Mouse (Mus musculus) heart, embryonic 16.5 days (tissue): ENCODE measurements around the gene Naf1. TPM values are rescaled to one million over a fixed set of nuclear protein-coding genes. Genes with fewer than 3 reads are reported as not detected.

ENCODE experiments used
- ATAC-seq: fragments of 200-750 bp; cut with Nextera tagmentation; replicated peaks from 2 replicates; pipeline ENCODE4 v1.8.0; 2017; ENCODE audit warnings: moderate number of reproducible peaks; ENCODE audit not compliant: insufficient read depth, low FRiP score; ENCODE audit errors: extremely low read depth
- H3K27ac ChIP-seq: fragments of 300-500 bp; sonication (generic); 2 replicates; pipeline ENCODE4 v1.5.1; 2014; ENCODE audit warnings: mild to moderate bottlenecking, low read length, control low read depth, moderate library complexity
- H3K27me3 ChIP-seq: fragments of 300-500 bp; sonication (generic); 2 replicates; pipeline ENCODE4 v1.6.1; 2014; ENCODE audit warnings: low read length, mixed read lengths; ENCODE audit not compliant: control insufficient read depth, insufficient read depth
- H3K36me3 ChIP-seq: fragments of 300-500 bp; sonication (generic); 2 replicates; pipeline ENCODE4 v1.6.1; 2014; ENCODE audit not compliant: control insufficient read depth, insufficient read depth
- H3K4me1 ChIP-seq: fragments of 300-500 bp; sonication (generic); 2 replicates; pipeline ENCODE4 v1.6.1; 2014; ENCODE audit warnings: low read length, mixed read lengths; ENCODE audit not compliant: control insufficient read depth, insufficient read depth
- H3K4me2 ChIP-seq: fragments of 300-500 bp; sonication (generic); 2 replicates; pipeline ENCODE4 v1.6.1; 2014; ENCODE audit warnings: low read depth, mild to moderate bottlenecking, control low read depth, low read length
- H3K4me3 ChIP-seq: fragments of 300-500 bp; sonication (generic); 2 replicates; pipeline ENCODE4 v1.5.1; 2014; ENCODE audit warnings: mild to moderate bottlenecking, control low read depth, low read length
- H3K9ac ChIP-seq: fragments of 300-500 bp; sonication (generic); 2 replicates; pipeline ENCODE4 v1.6.1; 2014; ENCODE audit warnings: low read length, control low read depth
- H3K9me3 ChIP-seq: fragments of 300-500 bp; sonication (generic); replicated peaks from 2 replicates; pipeline ENCODE4 v1.6.1; 2016; ENCODE audit warnings: low read length; ENCODE audit not compliant: control insufficient read depth
- WGBS: fragments of 180-500 bp; shearing (Covaris S2); extraction: QIAGEN DNeasy Blood & Tissue Kit; methylation state at CpG from one replicate; pipeline ENCODE4 v1.1.7; 2014; 5-methylcytosine and 5-hydroxymethylcytosine counted together
- polyA plus RNA-seq: library from polyadenylated mRNA; unstranded; fragments of >200 nt; fragmentation: Nextera tagmentation; extraction: Ambion mirVana; gene quantifications from 2 replicates; pipeline ENCODE4 v1.2.1, GENCODE M21; 2015

Naf1 gene
- 1.8 and 1.9 TPM in 2 replicates for polyA plus RNA-seq

- Histone ChIP-seq H3K4me3 (peak within 1 kb of the TSS; percentile 96), H3K9me3 (no peaks in the 10 kb centered on the region), H3K36me3 (no peaks in the 10 kb centered on the region), H3K4me1 (peaks cover 13% of the 10 kb centered on the region), H3K9ac (peak within 1 kb of the TSS; percentile 89), H3K4me2 (peak within 1 kb of the TSS; percentile 82), H3K27ac (peak within 1 kb of the TSS; percentile 70; the same call in 1 of the 2 replicates), H3K27me3 (no peaks in the 10 kb centered on the region)
- peak; percentile 93 for ATAC-seq
- under 1% methylated on average over 37 of the region's 37 CpGs for WGBS
Measured at GRCm38 (mm10) chr8:66860023-66860422, at the start of gene Naf1. TSS of gene Naf1 (plus strand) at chr8:66860217.

- no peaks in the 10 kb centered on the region for H3K27me3 ChIP-seq
- H3K9me3 ChIP-seq = no peaks in the 10 kb centered on the region
- H3K9ac ChIP-seq = peak overlapping the region; percentile 89
- under 1% methylated on average over 46 of the region's 46 CpGs for WGBS
- H3K4me1 ChIP-seq = peaks cover 13% of the 10 kb centered on the region
- H3K36me3 ChIP-seq = no peaks in the 10 kb centered on the region
- ATAC-seq = peak; percentile 33; the same call in 1 of the 2 replicates
- peak overlapping the region; percentile 27; the same call in 1 of the 2 replicates for H3K27ac ChIP-seq
- H3K4me3 ChIP-seq = peak overlapping the region; percentile 96
- peak overlapping the region; percentile 82 for H3K4me2 ChIP-seq
Measured at GRCm38 (mm10) chr8:66860921-66861588, 1.0 kb downstream of the Naf1 start.

GRCm38 (mm10) chr8:66861589-66862500 lies 1.8 kb downstream of the Naf1 start:
- H3K9ac ChIP-seq = peak overlapping the region; percentile 89; the same call in 1 of the 2 replicates
- ATAC-seq = no peak
- no peak overlapping the region for H3K27ac ChIP-seq
- peak overlapping the region; percentile 96 for H3K4me3 ChIP-seq
- H3K4me2 ChIP-seq = peak overlapping the region; percentile 82
- no peaks in the 10 kb centered on the region; the same call in 1 of the 2 replicates for H3K36me3 ChIP-seq
- H3K4me1 ChIP-seq = peaks cover 13% of the 10 kb centered on the region
- 67% methylated on average over 5 of the region's 5 CpGs for WGBS
- no peaks in the 10 kb centered on the region for H3K27me3 ChIP-seq
- H3K9me3 ChIP-seq = no peaks in the 10 kb centered on the region

- Histone ChIP-seq H3K27me3 (no peaks in the 10 kb centered on the region), H3K4me1 (peaks cover 13% of the 10 kb centered on the region), H3K9me3 (no peaks in the 10 kb centered on the region), H3K4me2 (no peak overlapping the region), H3K36me3 (peaks cover 2% of the 10 kb centered on the region; the same call in 1 of the 2 replicates), H3K9ac (no peak overlapping the region), H3K4me3 (no peak overlapping the region), H3K27ac (no peak overlapping the region)
- no peak for ATAC-seq
- 93% methylated on average over 3 of the region's 3 CpGs for WGBS
Measured at GRCm38 (mm10) chr8:66863761-66864160, 3.7 kb downstream of the Naf1 start.

- no peak for ATAC-seq
- no peak overlapping the region for H3K4me3 ChIP-seq
- no peak overlapping the region for H3K27ac ChIP-seq
- no peak overlapping the region for H3K4me2 ChIP-seq
- H3K4me1 ChIP-seq = peaks cover 13% of the 10 kb centered on the region
- H3K9me3 ChIP-seq = no peaks in the 10 kb centered on the region
- WGBS = 60% methylated on average over 1 of the region's 1 CpGs
- H3K36me3 ChIP-seq = peaks cover 2% of the 10 kb centered on the region; the same call in 1 of the 2 replicates
- H3K9ac ChIP-seq = no peak overlapping the region
- H3K27me3 ChIP-seq = no peaks in the 10 kb centered on the region
Measured at GRCm38 (mm10) chr8:66865120-66865519, 5.1 kb downstream of the Naf1 start.

GRCm38 (mm10) chr8:66867679-66868078 lies 7.7 kb downstream of the Naf1 start:
- no peak overlapping the region for H3K4me3 ChIP-seq
- WGBS = 66% methylated on average over 3 of the region's 3 CpGs
- peaks cover 2% of the 10 kb centered on the region; the same call in 1 of the 2 replicates for H3K36me3 ChIP-seq
- H3K27me3 ChIP-seq = no peaks in the 10 kb centered on the region
- ATAC-seq = no peak
- H3K9ac ChIP-seq = no peak overlapping the region
- H3K4me1 ChIP-seq = no peaks in the 10 kb centered on the region
- no peak overlapping the region for H3K4me2 ChIP-seq
- no peaks in the 10 kb centered on the region for H3K9me3 ChIP-seq
- no peak overlapping the region for H3K27ac ChIP-seq

GRCm38 (mm10) chr8:66869211-66869932 lies 9.4 kb downstream of the Naf1 start:
- Histone ChIP-seq H3K27me3 (no peaks in the 10 kb centered on the region), H3K4me3 (no peak overlapping the region), H3K4me1 (no peaks in the 10 kb centered on the region), H3K9ac (no peak overlapping the region), H3K36me3 (peaks cover 2% of the 10 kb centered on the region; the same call in 1 of the 2 replicates), H3K27ac (no peak overlapping the region), H3K9me3 (no peaks in the 10 kb centered on the region), H3K4me2 (no peak overlapping the region)
- WGBS = 37% methylated on average over 1 of the region's 1 CpGs
- ATAC-seq = no peak

GRCm38 (mm10) chr8:66883866-66884265 lies 23.8 kb downstream of the Naf1 start:
- no peak overlapping the region for H3K27ac ChIP-seq
- H3K4me3 ChIP-seq = no peak overlapping the region
- H3K9ac ChIP-seq = no peak overlapping the region
- H3K36me3 ChIP-seq = peaks cover 2% of the 10 kb centered on the region; the same call in 1 of the 2 replicates
- no peak overlapping the region for H3K4me2 ChIP-seq
- no peaks in the 10 kb centered on the region for H3K4me1 ChIP-seq
- no peak for ATAC-seq
- H3K9me3 ChIP-seq = no peaks in the 10 kb centered on the region
- WGBS = 58% methylated on average over 1 of the region's 1 CpGs
- H3K27me3 ChIP-seq = no peaks in the 10 kb centered on the region
